Mouse (Mus musculus) frontal cortex, postnatal 14 days (tissue): ENCODE results near the gene Olfr748.
"Not testable (repeated sequence)": the region's sequence is repeated elsewhere in the genome, so short reads cannot be mapped to it uniquely, and the experiment has no call there.

Experiments used
- DNase-seq, 2 experiments: peaks; one replicate each; pipeline ENCODE4 v3.0.0; 2022; ENCODE audit warnings: low spot score in 2 of 2

The Olfr748 gene

GRCm38 (mm10) chr14:50707073-50707472, at the start of gene Olfr748:
Olfr748 (plus strand) TSS chr14:50707373.
- no peak for DNase-seq

- no peak for DNase-seq
Observed at GRCm38 (mm10) chr14:50693106-50693505, 14.1 kb upstream of the Olfr748 start, which contains the start of gene Olfr747. Olfr747 (minus strand) TSS chr14:50693206.

- DNase-seq = not testable (repeated sequence)
Observed at GRCm38 (mm10) chr14:50719875-50720274, 12.7 kb downstream of the Olfr748 start.

GRCm38 (mm10) chr14:50722371-50722770, 15.2 kb downstream of the Olfr748 start:
- not testable (repeated sequence) for DNase-seq

GRCm38 (mm10) chr14:50740334-50740733, 33.2 kb downstream of the Olfr748 start:
- no peak for DNase-seq

GRCm38 (mm10) chr14:50741584-50741983, 34.4 kb downstream of the Olfr748 start:
- DNase-seq = no peak

GRCm38 (mm10) chr14:50744994-50745393, 37.8 kb downstream of the Olfr748 start, which contains the start of gene Olfr749:
Olfr749 (minus strand) TSS chr14:50745094.
- no peak for DNase-seq

GRCm38 (mm10) chr14:50758416-50759085, 51.4 kb downstream of the Olfr748 start:
- DNase-seq = peak in 1 of 2 experiments; percentile 8
